Mouse (Mus musculus) liver, postnatal 0 days (tissue): ENCODE results near the gene Wnt7a. TPM values are rescaled to one million over a fixed set of nuclear protein-coding genes. Genes with fewer than 3 reads are reported as not detected.

Experiments used
- ATAC-seq: fragments of 200-750 bp; cut with Nextera tagmentation; 2 replicates; pipeline ENCODE4 v1.8.0; 2017; ENCODE audit warnings: mild to moderate bottlenecking, moderate library complexity
- DNase-seq: peaks from one replicate; pipeline ENCODE4 v3.0.0-alpha.2; 2016
- H3K27ac ChIP-seq: fragments of 300-500 bp; sonication (generic); 2 replicates; pipeline ENCODE4 v1.5.1; 2014; ENCODE audit warnings: antibody characterized with exemption, moderate library complexity, mild to moderate bottlenecking, low read depth
- H3K27me3 ChIP-seq: fragments of 300-500 bp; sonication (generic); 2 replicates; pipeline ENCODE4 v1.6.1; 2014; ENCODE audit warnings: low read length, control low read depth, mixed read lengths; ENCODE audit not compliant: insufficient read depth
- H3K36me3 ChIP-seq: fragments of 300-500 bp; sonication (generic); replicated peaks from 2 replicates; pipeline ENCODE4 v1.6.1; 2014; ENCODE audit warnings: mild to moderate bottlenecking, control low read depth, low read length, moderate library complexity, mixed read lengths; ENCODE audit not compliant: insufficient read depth
- H3K4me1 ChIP-seq: fragments of 300-500 bp; sonication (generic); 2 replicates; pipeline ENCODE4 v1.6.1; 2014; ENCODE audit warnings: antibody characterized with exemption, mild to moderate bottlenecking, control low read depth; ENCODE audit not compliant: insufficient read depth
- H3K4me2 ChIP-seq: fragments of 300-500 bp; sonication (generic); 2 replicates; pipeline ENCODE4 v1.6.1; 2014; ENCODE audit warnings: low read depth, mild to moderate bottlenecking, low read length, moderate library complexity, mixed read lengths
- H3K4me3 ChIP-seq: fragments of 300-500 bp; sonication (generic); 2 replicates; pipeline ENCODE4 v1.5.1; 2014; ENCODE audit warnings: low read depth, low read length
- H3K9ac ChIP-seq: fragments of 300-500 bp; sonication (generic); replicated peaks from 2 replicates; pipeline ENCODE4 v1.6.1; 2014; ENCODE audit warnings: mild to moderate bottlenecking, moderate library complexity
- H3K9me3 ChIP-seq: fragments of 300-500 bp; sonication (generic); 2 replicates; pipeline ENCODE4 v1.6.1; 2016; ENCODE audit warnings: mild to moderate bottlenecking, control low read depth, low read length, mixed read lengths
- CTCF ChIP-seq: sonication (generic); IDR thresholded peaks from 2 replicates; pipeline ENCODE4 v1.5.1; 2016; ENCODE audit warnings: antibody characterized with exemption, low read depth
- EP300 ChIP-seq: IDR thresholded peaks from 2 replicates; pipeline ENCODE4 v1.6.1; 2016; ENCODE audit warnings: antibody characterized with exemption, low read depth, mild to moderate bottlenecking
- WGBS: fragments of 180-500 bp; shearing (Covaris S2); extraction: QIAGEN DNeasy Blood & Tissue Kit; methylation state at CpG from one replicate; pipeline ENCODE4 v1.1.7; 2014; ENCODE audit not compliant: insufficient replicate concordance; 5-methylcytosine and 5-hydroxymethylcytosine counted together
- polyA plus RNA-seq: library from polyadenylated mRNA; unstranded; fragments of >200 nt; fragmentation: Nextera tagmentation; extraction: Ambion mirVana; gene quantifications from 2 replicates; pipeline ENCODE4 v1.2.1, GENCODE M21; 2015

Wnt7a gene
- polyA plus RNA-seq, 1 experiment from 2014 or later: 0.04 TPM

DNA sequence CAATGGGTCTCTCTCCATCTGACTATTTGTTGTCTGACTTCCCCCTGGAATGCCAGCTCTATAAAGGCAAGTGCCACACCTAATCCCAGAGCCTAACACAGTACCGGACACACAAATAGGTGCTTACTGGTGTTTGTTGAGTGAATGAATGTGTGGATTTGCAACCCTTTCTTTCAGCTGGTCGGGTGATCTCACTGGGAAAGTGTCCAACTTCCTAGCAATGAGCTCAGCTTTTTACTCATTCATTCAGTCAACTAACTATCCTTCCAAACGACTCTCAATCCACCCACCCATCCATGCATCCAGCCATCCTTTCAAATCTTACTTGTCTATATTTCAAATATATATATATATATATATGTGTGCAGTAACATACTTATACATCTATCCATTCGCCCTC lies 31.3 kb downstream of the Wnt7a start:
- Histone ChIP-seq H3K27ac (no peak overlapping the region), H3K9me3 (no peaks in the 10 kb centered on the region), H3K36me3 (no peaks in the 10 kb centered on the region), H3K4me2 (no peak overlapping the region), H3K27me3 (no peaks in the 10 kb centered on the region), H3K4me3 (no peak overlapping the region), H3K4me1 (no peaks in the 10 kb centered on the region), H3K9ac (no peak overlapping the region)
- no peak for ATAC-seq
- WGBS: 55% methylated on average over 4 of the region's 4 CpGs
- no peak for DNase-seq
- TF ChIP-seq CTCF (no peak), EP300 (no peak)

GRCm38 (mm10) chr6:91379266-91379665 lies 31.9 kb downstream of the Wnt7a start:
- no peak for TF ChIP-seq EP300
- no peak for TF ChIP-seq CTCF
- Histone ChIP-seq H3K27me3 (no peaks in the 10 kb centered on the region), H3K4me3 (no peak overlapping the region), H3K36me3 (no peaks in the 10 kb centered on the region), H3K9me3 (no peaks in the 10 kb centered on the region), H3K9ac (no peak overlapping the region), H3K4me2 (no peak overlapping the region), H3K27ac (no peak overlapping the region), H3K4me1 (no peaks in the 10 kb centered on the region)
- 70% methylated on average over 3 of the region's 3 CpGs for WGBS
- DNase-seq (no peak), ATAC-seq (no peak)

GRCm38 (mm10) chr6:91372977-91373376 lies 38.2 kb downstream of the Wnt7a start:
- H3K36me3 ChIP-seq: no peaks in the 10 kb centered on the region
- no peak for DNase-seq
- no peak overlapping the region for H3K27ac ChIP-seq
- no peaks in the 10 kb centered on the region for H3K27me3 ChIP-seq
- H3K9ac ChIP-seq: no peak overlapping the region
- no peaks in the 10 kb centered on the region for H3K4me1 ChIP-seq
- ATAC-seq: no peak
- TF ChIP-seq EP300 (no peak), CTCF (no peak)
- no peaks in the 10 kb centered on the region for H3K9me3 ChIP-seq
- no peak overlapping the region for H3K4me3 ChIP-seq
- H3K4me2 ChIP-seq: no peak overlapping the region

DNA sequence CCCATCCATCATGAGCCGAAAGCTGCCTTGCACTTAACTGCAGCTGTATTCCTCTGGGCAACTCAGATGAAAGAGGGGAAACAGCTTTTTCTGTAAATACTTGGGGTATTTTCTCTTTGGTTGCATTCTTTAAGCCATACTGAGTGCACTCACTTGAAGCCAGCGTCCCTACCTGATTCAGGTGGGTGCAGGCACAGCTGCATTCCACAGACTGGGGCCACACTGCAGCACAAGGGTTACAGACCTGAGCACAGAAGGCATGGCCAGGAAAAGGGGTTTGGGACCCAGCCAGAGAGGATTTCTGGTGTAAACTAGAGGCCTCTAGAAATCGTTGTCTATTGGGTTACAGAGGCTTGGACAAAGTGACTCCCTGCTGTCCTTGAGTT lies 38.6 kb downstream of the Wnt7a start:
- no peak overlapping the region for H3K9ac ChIP-seq
- H3K4me3 ChIP-seq: no peak overlapping the region
- ATAC-seq (no peak), DNase-seq (no peak)
- no peak for TF ChIP-seq CTCF
- no peak for TF ChIP-seq EP300
- H3K4me2 ChIP-seq: no peak overlapping the region
- no peak overlapping the region for H3K27ac ChIP-seq
- H3K36me3 ChIP-seq: no peaks in the 10 kb centered on the region
- no peaks in the 10 kb centered on the region for H3K27me3 ChIP-seq
- H3K9me3 ChIP-seq: no peaks in the 10 kb centered on the region
- WGBS: 39% methylated on average over 3 of the region's 3 CpGs
- no peaks in the 10 kb centered on the region for H3K4me1 ChIP-seq

GRCm38 (mm10) chr6:91371912-91372585 lies 39.1 kb downstream of the Wnt7a start:
- H3K36me3 ChIP-seq: no peaks in the 10 kb centered on the region
- H3K27ac ChIP-seq: no peak overlapping the region
- no peaks in the 10 kb centered on the region for H3K4me1 ChIP-seq
- H3K4me2 ChIP-seq: no peak overlapping the region
- TF ChIP-seq EP300 (no peak), CTCF (no peak)
- no peak overlapping the region for H3K4me3 ChIP-seq
- no peak overlapping the region for H3K9ac ChIP-seq
- H3K9me3 ChIP-seq: no peaks in the 10 kb centered on the region
- DNase-seq (no peak), ATAC-seq (no peak)
- no peaks in the 10 kb centered on the region for H3K27me3 ChIP-seq

DNA sequence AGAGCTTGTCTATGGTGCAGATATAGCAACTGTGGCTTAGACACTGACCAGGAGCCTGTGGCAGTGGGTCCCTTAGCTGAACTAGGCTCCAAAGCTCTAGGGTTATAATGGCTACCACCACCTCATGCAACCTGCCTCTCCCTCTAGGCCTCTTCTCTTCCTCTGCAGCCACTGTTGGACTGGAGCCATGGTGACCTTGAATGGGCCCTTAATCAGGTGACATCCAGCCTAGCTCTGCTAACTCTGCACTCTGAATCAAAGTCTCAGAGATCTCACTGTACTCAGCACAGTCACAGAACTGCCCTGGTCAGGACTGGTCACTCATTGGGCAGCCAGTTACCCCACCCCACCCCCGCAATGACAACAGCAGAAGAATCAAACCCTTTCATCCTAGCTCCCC lies 44.4 kb downstream of the Wnt7a start:
- 92% methylated on average over 1 of the region's 1 CpGs for WGBS
- no peak overlapping the region for H3K4me3 ChIP-seq
- ATAC-seq: peak; percentile 45
- H3K4me2 ChIP-seq: no peak overlapping the region
- no peak overlapping the region for H3K27ac ChIP-seq
- no peaks in the 10 kb centered on the region for H3K9me3 ChIP-seq
- H3K9ac ChIP-seq: no peak overlapping the region
- DNase-seq: no peak
- TF ChIP-seq CTCF (no peak), EP300 (no peak)
- no peaks in the 10 kb centered on the region for H3K27me3 ChIP-seq
- no peaks in the 10 kb centered on the region for H3K36me3 ChIP-seq
- no peaks in the 10 kb centered on the region for H3K4me1 ChIP-seq

GRCm38 (mm10) chr6:91365480-91365879 lies 45.7 kb downstream of the Wnt7a start:
- TF ChIP-seq EP300 (no peak), CTCF (no peak)
- DNase-seq: no peak

More at GRCm38 (mm10) chr6:91365480-91365879, 45.7 kb downstream of the Wnt7a start:
- 77% methylated on average over 14 of the region's 14 CpGs for WGBS
- H3K9me3 ChIP-seq: no peaks in the 10 kb centered on the region
- no peaks in the 10 kb centered on the region for H3K36me3 ChIP-seq
- H3K27ac ChIP-seq: no peak overlapping the region
- no peak for ATAC-seq
- no peaks in the 10 kb centered on the region for H3K27me3 ChIP-seq
- H3K4me2 ChIP-seq: no peak overlapping the region
- H3K4me3 ChIP-seq: no peak overlapping the region
- H3K9ac ChIP-seq: no peak overlapping the region
- no peaks in the 10 kb centered on the region for H3K4me1 ChIP-seq
